Mouse (Mus musculus) forebrain, embryonic 16.5 days (tissue): ENCODE measurements around the gene Ubald1. TPM values are rescaled to one million over a fixed set of nuclear protein-coding genes. Genes with fewer than 3 reads are reported as not detected.

ENCODE experiments used
- ATAC-seq: fragments of 200-750 bp; cut with Nextera tagmentation; 2 replicates; pipeline ENCODE4 v1.8.0; 2017; ENCODE audit warnings: mild to moderate bottlenecking, moderate library complexity
- H3K27ac ChIP-seq: fragments of 300-500 bp; sonication (generic); 2 replicates; pipeline ENCODE4 v1.5.1; 2014; ENCODE audit warnings: low read length, control low read depth
- H3K27me3 ChIP-seq: fragments of 300-500 bp; sonication (generic); replicated peaks from 2 replicates; pipeline ENCODE4 v1.6.1; 2014; ENCODE audit warnings: low read length; ENCODE audit not compliant: control insufficient read depth, insufficient read depth
- H3K36me3 ChIP-seq: fragments of 300-500 bp; sonication (generic); 2 replicates; pipeline ENCODE4 v1.6.1; 2014; ENCODE audit not compliant: control insufficient read depth, insufficient read depth
- H3K4me1 ChIP-seq: fragments of 300-500 bp; sonication (generic); replicated peaks from 2 replicates; pipeline ENCODE4 v1.6.1; 2014; ENCODE audit warnings: low read length; ENCODE audit not compliant: control insufficient read depth, insufficient read depth
- H3K4me2 ChIP-seq: fragments of 300-500 bp; sonication (generic); 2 replicates; pipeline ENCODE4 v1.6.1; 2014; ENCODE audit warnings: mild to moderate bottlenecking, low read length, control low read depth
- H3K4me3 ChIP-seq: fragments of 300-500 bp; sonication (generic); replicated peaks from 2 replicates; pipeline ENCODE4 v1.5.1; 2014; ENCODE audit warnings: mild to moderate bottlenecking, low read length, control low read depth
- H3K9ac ChIP-seq: fragments of 300-500 bp; sonication (generic); replicated peaks from 2 replicates; pipeline ENCODE4 v1.6.1; 2014; ENCODE audit warnings: low read depth, low read length, control low read depth
- H3K9me3 ChIP-seq: fragments of 300-500 bp; sonication (generic); 2 replicates; pipeline ENCODE4 v1.6.1; 2016; ENCODE audit warnings: low read length; ENCODE audit not compliant: control insufficient read depth
- WGBS: fragments of 180-500 bp; shearing (Covaris S2); extraction: QIAGEN DNeasy Blood & Tissue Kit; methylation state at CpG from one replicate; pipeline ENCODE4 v1.1.7; 2014; 5-methylcytosine and 5-hydroxymethylcytosine counted together
- polyA plus RNA-seq: library from polyadenylated mRNA; unstranded; fragments of >200 nt; fragmentation: Nextera tagmentation; extraction: Ambion mirVana; gene quantifications from 2 replicates; pipeline ENCODE4 v1.2.1, GENCODE M21; 2015

Ubald1 gene
- polyA plus RNA-seq, 1 experiment from 2014 or later, result 51.8 TPM

- no peaks in the 10 kb centered on the region for H3K9me3 ChIP-seq
- H3K27me3 ChIP-seq, result no peaks in the 10 kb centered on the region
- no peak overlapping the region for H3K9ac ChIP-seq
- no peak overlapping the region for H3K4me3 ChIP-seq
- WGBS, result 78% methylated on average over 11 of the region's 11 CpGs
- H3K36me3 ChIP-seq, result peaks cover 28% of the 10 kb centered on the region
- H3K27ac ChIP-seq, result no peak overlapping the region
- ATAC-seq, result no peak
- H3K4me2 ChIP-seq, result no peak overlapping the region
- no peaks in the 10 kb centered on the region for H3K4me1 ChIP-seq
These were observed 33.0 kb upstream of the Ubald1 start for GRCm38 (mm10) chr16:4912907-4913782.

GRCm38 (mm10) chr16:4912074-4912648, 32.0 kb upstream of the Ubald1 start:
- H3K36me3 ChIP-seq, result peaks cover 28% of the 10 kb centered on the region
- no peak overlapping the region for H3K27ac ChIP-seq
- H3K4me1 ChIP-seq, result no peaks in the 10 kb centered on the region
- no peak overlapping the region for H3K4me2 ChIP-seq
- ATAC-seq, result no peak
- WGBS, result 78% methylated on average over 10 of the region's 10 CpGs
- H3K4me3 ChIP-seq, result no peak overlapping the region
- H3K9me3 ChIP-seq, result no peaks in the 10 kb centered on the region
- H3K9ac ChIP-seq, result no peak overlapping the region
- no peaks in the 10 kb centered on the region for H3K27me3 ChIP-seq

- Histone ChIP-seq H3K4me1 (no peaks in the 10 kb centered on the region), H3K27me3 (no peaks in the 10 kb centered on the region), H3K9me3 (no peaks in the 10 kb centered on the region), H3K36me3 (peaks cover 19% of the 10 kb centered on the region), H3K4me2 (no peak overlapping the region), H3K4me3 (no peak overlapping the region), H3K9ac (no peak overlapping the region), H3K27ac (no peak overlapping the region)
- no peak for ATAC-seq
- 96% methylated on average over 8 of the region's 8 CpGs for WGBS
These were observed 30.6 kb upstream of the Ubald1 start for GRCm38 (mm10) chr16:4910758-4911157.

- no peak overlapping the region for H3K9ac ChIP-seq
- H3K4me2 ChIP-seq, result no peak overlapping the region
- H3K9me3 ChIP-seq, result no peaks in the 10 kb centered on the region
- ATAC-seq, result no peak
- H3K27me3 ChIP-seq, result no peaks in the 10 kb centered on the region
- 100% methylated on average over 2 of the region's 2 CpGs for WGBS
- H3K4me1 ChIP-seq, result no peaks in the 10 kb centered on the region
- H3K36me3 ChIP-seq, result peaks cover 16% of the 10 kb centered on the region
- H3K4me3 ChIP-seq, result no peak overlapping the region
- no peak overlapping the region for H3K27ac ChIP-seq
These were observed 29.6 kb upstream of the Ubald1 start for GRCm38 (mm10) chr16:4909745-4910144.

GRCm38 (mm10) chr16:4907972-4908371, 27.9 kb upstream of the Ubald1 start:
- Histone ChIP-seq H3K4me1 (no peaks in the 10 kb centered on the region), H3K4me2 (no peak overlapping the region), H3K9me3 (no peaks in the 10 kb centered on the region), H3K4me3 (no peak overlapping the region), H3K27me3 (no peaks in the 10 kb centered on the region), H3K36me3 (peaks cover 16% of the 10 kb centered on the region), H3K27ac (no peak overlapping the region), H3K9ac (no peak overlapping the region)
- 39% methylated on average over 4 of the region's 5 CpGs for WGBS
- no peak for ATAC-seq

GRCm38 (mm10) chr16:4907386-4907785, 27.3 kb upstream of the Ubald1 start:
- WGBS, result 97% methylated on average over 2 of the region's 2 CpGs
- Histone ChIP-seq H3K9ac (no peak overlapping the region), H3K4me3 (no peak overlapping the region), H3K9me3 (no peaks in the 10 kb centered on the region), H3K27ac (no peak overlapping the region), H3K36me3 (peaks cover 15% of the 10 kb centered on the region), H3K4me1 (no peaks in the 10 kb centered on the region), H3K4me2 (no peak overlapping the region), H3K27me3 (no peaks in the 10 kb centered on the region)
- ATAC-seq, result no peak

GRCm38 (mm10) chr16:4906559-4906958, 26.4 kb upstream of the Ubald1 start:
- ATAC-seq, result no peak

GRCm38 (mm10) chr16:4905591-4905990, 25.5 kb upstream of the Ubald1 start:
- H3K9ac ChIP-seq, result no peak overlapping the region
- ATAC-seq, result no peak
- no peaks in the 10 kb centered on the region for H3K9me3 ChIP-seq
- no peak overlapping the region for H3K4me2 ChIP-seq
- no peaks in the 10 kb centered on the region for H3K4me1 ChIP-seq
- peaks cover 3% of the 10 kb centered on the region; the same call in 1 of the 2 replicates for H3K36me3 ChIP-seq
- H3K27me3 ChIP-seq, result no peaks in the 10 kb centered on the region
- no peak overlapping the region for H3K4me3 ChIP-seq
- 90% methylated on average over 1 of the region's 1 CpGs for WGBS
- H3K27ac ChIP-seq, result no peak overlapping the region

More at GRCm38 (mm10) chr16:4906559-4906958, 26.4 kb upstream of the Ubald1 start:
- no peak overlapping the region for H3K9ac ChIP-seq
- H3K27ac ChIP-seq, result no peak overlapping the region
- no peaks in the 10 kb centered on the region for H3K4me1 ChIP-seq
- H3K27me3 ChIP-seq, result no peaks in the 10 kb centered on the region
- no peaks in the 10 kb centered on the region for H3K9me3 ChIP-seq
- peaks cover 10% of the 10 kb centered on the region for H3K36me3 ChIP-seq
- H3K4me2 ChIP-seq, result no peak overlapping the region
- H3K4me3 ChIP-seq, result no peak overlapping the region

- Histone ChIP-seq H3K9me3 (no peaks in the 10 kb centered on the region), H3K4me3 (no peak overlapping the region), H3K9ac (no peak overlapping the region), H3K36me3 (0 out of 2 replicates have a peak, but pooled peaks cover 2% of the 10 kb centered on the region), H3K27me3 (no peaks in the 10 kb centered on the region), H3K27ac (no peak overlapping the region), H3K4me1 (no peaks in the 10 kb centered on the region), H3K4me2 (no peak overlapping the region)
- 89% methylated on average over 3 of the region's 3 CpGs for WGBS
- ATAC-seq, result no peak
These were observed 24.8 kb upstream of the Ubald1 start for GRCm38 (mm10) chr16:4904878-4905277.
